Mouse (Mus musculus): Measurements from ENCODE around the gene Kidins220. TPM values are rescaled to one million over a fixed set of nuclear protein-coding genes. Genes with fewer than 3 reads are reported as not detected.

The Kidins220 gene
- polyA plus RNA-seq, 1 experiment = 161 TPM

DNA sequence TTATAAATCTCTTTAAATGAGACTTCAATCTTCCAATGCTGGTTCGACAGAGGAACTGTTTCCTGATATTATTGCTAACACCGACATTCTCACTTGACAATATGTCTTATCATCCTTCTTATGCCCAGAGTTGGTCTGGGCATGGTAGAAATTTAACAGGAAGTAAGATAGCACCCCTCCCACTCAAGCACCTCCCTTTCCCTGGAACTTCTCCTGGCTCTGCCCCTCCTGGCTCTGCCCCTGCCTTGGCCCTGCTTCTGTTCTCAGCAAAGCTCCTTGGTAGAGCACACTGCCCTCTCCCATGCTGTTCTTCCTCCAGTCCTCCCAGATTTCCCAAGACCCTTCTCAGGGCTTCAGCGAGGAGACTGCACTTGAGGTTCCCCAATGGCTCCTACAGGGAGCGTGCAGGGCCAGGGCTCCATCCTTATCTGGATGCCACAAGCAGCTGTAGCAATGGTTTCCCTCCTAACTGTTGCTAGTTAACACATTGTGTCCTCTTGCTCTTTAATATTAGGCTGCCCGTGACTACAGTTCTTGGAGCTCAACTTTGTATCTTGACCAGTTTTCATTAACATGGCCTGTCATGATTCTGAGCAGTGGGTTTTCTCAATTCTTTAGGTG is 39.7 kb downstream of the Kidins220 start:
- 96% methylated on average over 5 of the region's 5 CpGs for WGBS

GRCm38 (mm10) chr12:25014938-25015337 is 40.2 kb downstream of the Kidins220 start:
- Histone ChIP-seq H3K27ac (ENCODE audit: insufficient read depth, low read length) (no peak overlapping the region), H3K27me3 (ENCODE audit: control insufficient read depth, insufficient read depth, low read length) (no peaks in the 10 kb centered on the region), H3K4me3 (replicated peaks; ENCODE audit: insufficient read depth, low read depth, low read length) (no peak overlapping the region), H3K4me1 (ENCODE audit: control insufficient read depth, insufficient read depth, low read length) (no peaks in the 10 kb centered on the region)
- no peak for DNase-seq
- WGBS = 94% methylated on average over 7 of the region's 7 CpGs
- TF ChIP-seq POLR2A (IDR thresholded peaks at IDR 0.05; ENCODE audit: borderline replicate concordance, insufficient read depth, low read length) (no peak), CTCF (IDR thresholded peaks at IDR 0.05; ENCODE audit: borderline replicate concordance, insufficient read depth, low read depth, low read length) (no peak)

More for the DNA sequence above, 39.7 kb downstream of the Kidins220 start:
- H3K27me3 ChIP-seq (ENCODE audit: control insufficient read depth, insufficient read depth, low read length) = no peaks in the 10 kb centered on the region
- DNase-seq = no peak
- H3K27ac ChIP-seq (ENCODE audit: insufficient read depth, low read length) = no peak overlapping the region
- no peak overlapping the region for H3K4me3 ChIP-seq (replicated peaks; ENCODE audit: insufficient read depth, low read depth, low read length)
- no peaks in the 10 kb centered on the region for H3K4me1 ChIP-seq (ENCODE audit: control insufficient read depth, insufficient read depth, low read length)
- no peak for TF ChIP-seq CTCF (IDR thresholded peaks at IDR 0.05; ENCODE audit: borderline replicate concordance, insufficient read depth, low read depth, low read length)
- TF ChIP-seq POLR2A (IDR thresholded peaks at IDR 0.05; ENCODE audit: borderline replicate concordance, insufficient read depth, low read length) = no peak

GRCm38 (mm10) chr12:25016995-25017394 is 42.3 kb downstream of the Kidins220 start:
- Histone ChIP-seq H3K27me3 (ENCODE audit: control insufficient read depth, insufficient read depth, low read length) (no peaks in the 10 kb centered on the region), H3K4me1 (ENCODE audit: control insufficient read depth, insufficient read depth, low read length) (no peaks in the 10 kb centered on the region), H3K4me3 (replicated peaks; ENCODE audit: insufficient read depth, low read depth, low read length) (no peak overlapping the region), H3K27ac (ENCODE audit: insufficient read depth, low read length) (no peak overlapping the region)
- DNase-seq = no peak
- 96% methylated on average over 4 of the region's 4 CpGs for WGBS
- TF ChIP-seq POLR2A (IDR thresholded peaks at IDR 0.05; ENCODE audit: borderline replicate concordance, insufficient read depth, low read length) (no peak), CTCF (IDR thresholded peaks at IDR 0.05; ENCODE audit: borderline replicate concordance, insufficient read depth, low read depth, low read length) (no peak)

DNA sequence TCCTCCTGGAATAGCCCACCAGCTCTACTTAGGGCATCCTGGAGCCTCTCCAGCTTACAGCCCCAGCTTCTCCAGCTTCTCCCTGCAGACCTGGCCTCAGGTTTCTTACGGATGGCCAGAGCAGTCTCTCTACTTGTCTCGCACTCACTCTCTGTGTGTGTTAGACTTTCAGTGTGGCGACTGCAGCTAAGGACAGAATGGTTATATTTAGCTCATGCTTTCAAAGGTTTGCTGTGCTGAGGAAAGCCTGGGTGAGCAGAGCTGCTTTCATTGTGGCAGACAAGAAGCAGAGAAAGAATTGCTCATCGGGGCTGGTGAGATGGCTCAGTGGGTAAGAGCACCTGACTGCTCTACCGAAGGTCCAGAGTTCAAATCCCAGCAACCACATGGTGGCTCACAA is 46.3 kb downstream of the Kidins220 start:
- Histone ChIP-seq H3K27me3 (ENCODE audit: control insufficient read depth, insufficient read depth, low read length) (no peaks in the 10 kb centered on the region), H3K4me3 (replicated peaks; ENCODE audit: insufficient read depth, low read depth, low read length) (no peak overlapping the region), H3K4me1 (ENCODE audit: control insufficient read depth, insufficient read depth, low read length) (no peaks in the 10 kb centered on the region), H3K27ac (ENCODE audit: insufficient read depth, low read length) (no peak overlapping the region)
- no peak for DNase-seq
- TF ChIP-seq CTCF (IDR thresholded peaks at IDR 0.05; ENCODE audit: borderline replicate concordance, insufficient read depth, low read depth, low read length) = no peak
- TF ChIP-seq POLR2A (IDR thresholded peaks at IDR 0.05; ENCODE audit: borderline replicate concordance, insufficient read depth, low read length) = no peak
- 71% methylated on average over 5 of the region's 5 CpGs for WGBS

DNA sequence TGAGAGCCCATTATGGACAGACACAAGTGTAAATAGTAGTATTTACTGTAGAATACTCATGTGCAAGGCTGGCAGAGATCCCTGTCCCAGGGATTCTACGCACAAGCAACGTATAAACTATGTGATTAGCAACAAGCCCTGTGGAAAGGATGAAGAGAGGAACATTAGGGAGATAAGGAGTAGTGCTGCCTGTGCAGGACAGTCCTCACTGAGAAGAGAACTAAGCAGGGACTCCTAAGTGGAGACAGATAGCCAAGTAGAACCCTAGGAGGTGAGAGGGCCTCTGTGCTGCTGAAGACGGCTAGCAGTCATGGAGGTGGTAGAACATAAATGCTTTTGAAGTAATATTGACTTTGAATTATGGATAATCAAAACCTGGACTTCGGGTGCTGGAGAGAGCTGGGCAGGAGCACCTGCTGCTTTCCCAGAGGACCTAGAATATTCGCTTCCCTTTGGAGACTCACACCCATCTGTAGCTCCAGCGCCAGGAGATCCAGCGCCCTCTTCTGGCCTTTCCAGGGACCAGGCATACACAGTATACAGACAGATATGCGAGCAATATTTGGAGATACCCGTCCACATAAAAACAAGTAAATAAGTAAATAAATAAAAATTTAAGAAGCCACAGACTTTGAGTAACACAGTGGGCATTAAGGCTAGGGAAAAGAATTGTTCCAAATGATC is 50.3 kb downstream of the Kidins220 start:
- DNase-seq = no peak
- H3K4me3 ChIP-seq (replicated peaks; ENCODE audit: insufficient read depth, low read depth, low read length) = no peak overlapping the region
- no peak for TF ChIP-seq CTCF (IDR thresholded peaks at IDR 0.05; ENCODE audit: borderline replicate concordance, insufficient read depth, low read depth, low read length)
- TF ChIP-seq POLR2A (IDR thresholded peaks at IDR 0.05; ENCODE audit: borderline replicate concordance, insufficient read depth, low read length) = no peak
- no peaks in the 10 kb centered on the region for H3K27me3 ChIP-seq (ENCODE audit: control insufficient read depth, insufficient read depth, low read length)
- H3K27ac ChIP-seq (ENCODE audit: insufficient read depth, low read length) = no peak overlapping the region
- no peaks in the 10 kb centered on the region for H3K4me1 ChIP-seq (ENCODE audit: control insufficient read depth, insufficient read depth, low read length)
- 62% methylated on average over 9 of the region's 9 CpGs for WGBS

- H3K4me1 ChIP-seq (ENCODE audit: control insufficient read depth, insufficient read depth, low read length) = no peaks in the 10 kb centered on the region
- WGBS = 86% methylated on average over 7 of the region's 7 CpGs
- H3K27me3 ChIP-seq (ENCODE audit: control insufficient read depth, insufficient read depth, low read length) = no peaks in the 10 kb centered on the region
- no peak overlapping the region for H3K4me3 ChIP-seq (replicated peaks; ENCODE audit: insufficient read depth, low read depth, low read length)
- H3K27ac ChIP-seq (ENCODE audit: insufficient read depth, low read length) = no peak overlapping the region
- no peak for DNase-seq
- TF ChIP-seq CTCF (IDR thresholded peaks at IDR 0.05; ENCODE audit: borderline replicate concordance, insufficient read depth, low read depth, low read length) (no peak), POLR2A (IDR thresholded peaks at IDR 0.05; ENCODE audit: borderline replicate concordance, insufficient read depth, low read length) (no peak)
These were observed 51.6 kb downstream of the Kidins220 start for GRCm38 (mm10) chr12:25026308-25026707.

- 24% methylated on average over 2 of the region's 2 CpGs for WGBS
- peak; percentile 36 to 52 for DNase-seq
- H3K4me3 ChIP-seq (replicated peaks; ENCODE audit: insufficient read depth, low read depth, low read length) = no peak overlapping the region
- H3K27me3 ChIP-seq (ENCODE audit: control insufficient read depth, insufficient read depth, low read length) = no peaks in the 10 kb centered on the region
- H3K4me1 ChIP-seq (ENCODE audit: control insufficient read depth, insufficient read depth, low read length) = no peaks in the 10 kb centered on the region
- no peak overlapping the region for H3K27ac ChIP-seq (ENCODE audit: insufficient read depth, low read length)
- TF ChIP-seq CTCF (IDR thresholded peaks at IDR 0.05; ENCODE audit: borderline replicate concordance, insufficient read depth, low read depth, low read length) (peak; percentile 73; the same call in 1 of the 2 replicates), POLR2A (IDR thresholded peaks at IDR 0.05; ENCODE audit: borderline replicate concordance, insufficient read depth, low read length) (no peak)
These were observed 52.7 kb downstream of the Kidins220 start for GRCm38 (mm10) chr12:25027416-25027815.
